ENCODE assay signal across 8 mouse cellular contexts in genomic region chr5:144243901-144244487, GRCm38 (mm10). TPM values are rescaled to one million over a fixed set of nuclear protein-coding genes. Genes with fewer than 3 reads are reported as not detected.
DNase-seq lines count a peak whose midpoint lies in the region; ATAC-seq and TF ChIP-seq lines count a peak whose summit lies in the region.

Bri3 (plus strand) TSS chr5:144244437.

- no peak within 1 kb of the TSS for H3K4me2 ChIP-seq in heart, embryonic 13.5 days

- H3K27me3 ChIP-seq in heart, embryonic 13.5 days (replicated peaks): no peaks in the 10 kb centered on the region

- no peak within 1 kb of the TSS for H3K4me3 ChIP-seq in left cerebral cortex, adult 2 months
- no peak within 1 kb of the TSS for H3K4me3 ChIP-seq in cortical plate, adult 2 months (ENCODE audit: insufficient read depth, low read length)
- H3K4me3 ChIP-seq in heart, embryonic 13.5 days: no peak within 1 kb of the TSS

- ATAC-seq in heart, embryonic 13.5 days (ENCODE audit: extremely low read depth, insufficient number of reproducible peaks, low FRiP score, low TSS enrichment): no peak
- ATAC-seq in monocyte, adult 5-6 weeks (replicated peaks; ENCODE audit: insufficient number of reproducible peaks, low FRiP score, low TSS enrichment, poor library complexity, severe bottlenecking): no peak

- no peak for DNase-seq in left cerebral cortex, adult 2 months (ENCODE audit: extremely low spot score in 1 of 2, low spot score in 2 of 2)
- no peak for DNase-seq in left cerebral cortex, adult 11 months (ENCODE audit: low spot score)
- no peak for DNase-seq in left cerebral cortex, postnatal 14 days (ENCODE audit: low spot score in 2 of 2)
- no peak for DNase-seq in thymus, adult 18-20 months
- DNase-seq in cerebellum, adult 11-12 months: no peak

- H3K9me3 ChIP-seq in heart, embryonic 13.5 days: no peaks in the 10 kb centered on the region

- WGBS in heart, embryonic 13.5 days: 80% methylated on average over 7 of the region's 7 CpGs

- intact Hi-C loops in left cerebral cortex, adult 2 months (cut with DNase I): no loop called here
- intact Hi-C loops in left cerebral cortex, postnatal 14 days (cut with DNase I): no loop called here

- no peaks in the 10 kb centered on the region for H3K36me3 ChIP-seq in heart, embryonic 13.5 days

- no peak within 1 kb of the TSS for H3K27ac ChIP-seq in left cerebral cortex, adult 2 months
- no peak within 1 kb of the TSS for H3K27ac ChIP-seq in cortical plate, adult 2 months (ENCODE audit: insufficient read depth, low read length)
- H3K27ac ChIP-seq in heart, embryonic 13.5 days (replicated peaks): no peak within 1 kb of the TSS

- no peak for TF ChIP-seq CTCF in left cerebral cortex, adult 2 months (IDR thresholded peaks at IDR 0.05)
- TF ChIP-seq CTCF in cortical plate, adult 2 months (IDR thresholded peaks at IDR 0.05; ENCODE audit: extremely low read depth, insufficient read depth, low read length): no peak

- no peaks in the 10 kb centered on the region for H3K4me1 ChIP-seq in cortical plate, adult 2 months (ENCODE audit: control insufficient read depth, insufficient read depth, low read length)
- H3K4me1 ChIP-seq in heart, embryonic 13.5 days: peaks cover 24% of the 10 kb centered on the region

- no peak for TF ChIP-seq POLR2A in cortical plate, adult 2 months (IDR thresholded peaks at IDR 0.05; ENCODE audit: extremely low read depth, insufficient read depth, low read length)

- H3K9ac ChIP-seq in heart, embryonic 13.5 days: no peak within 1 kb of the TSS

RNA-seq across cellular contexts. Expression of gene Bri3, which starts in this region (rescaled TPM):
- 10 to 100 TPM; 65.5 to 72.7 TPM for total RNA-seq in left cerebral cortex, adult 2 months (2021)
- 103 and 104 TPM in 2 replicates for polyA plus RNA-seq in cortical plate, adult 2 months (2012; rRNA removed)
- 126 and 137 TPM in 2 replicates for polyA plus RNA-seq in heart, embryonic 13.5 days (2015; fragmentation: Nextera tagmentation; extraction: Ambion mirVana)
- 10 to 100 TPM; 62.1 to 75.0 TPM for total RNA-seq in left cerebral cortex, postnatal 14 days (2021)
- 36.6 to 109 TPM (median 73.7 TPM) in 3 replicates for total RNA-seq in monocyte, adult 5-6 weeks (2017)
